Mouse (Mus musculus): Measurements from ENCODE around the gene Nf1.

Nf1 gene

DNA sequence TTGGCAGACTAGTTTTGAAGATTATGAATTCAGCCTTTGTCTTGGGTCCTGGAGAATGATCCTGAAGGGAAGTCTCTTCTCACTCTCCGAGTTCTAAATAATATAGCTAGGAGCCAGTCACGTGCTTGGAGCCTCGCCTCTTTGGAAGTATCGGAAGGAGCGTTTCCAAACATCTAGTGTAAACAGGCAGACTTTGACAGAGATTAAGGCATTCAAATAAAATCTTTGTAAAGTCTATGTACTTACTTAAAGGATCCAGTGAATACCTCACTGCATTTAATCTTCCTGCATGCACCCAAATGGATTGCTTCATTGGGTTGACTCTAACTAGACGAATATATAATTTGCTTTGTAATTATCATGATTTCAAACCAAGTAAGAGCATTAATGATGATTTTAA, 143.9 kb downstream of the Nf1 start:
- DNase-seq = no peak

DNA sequence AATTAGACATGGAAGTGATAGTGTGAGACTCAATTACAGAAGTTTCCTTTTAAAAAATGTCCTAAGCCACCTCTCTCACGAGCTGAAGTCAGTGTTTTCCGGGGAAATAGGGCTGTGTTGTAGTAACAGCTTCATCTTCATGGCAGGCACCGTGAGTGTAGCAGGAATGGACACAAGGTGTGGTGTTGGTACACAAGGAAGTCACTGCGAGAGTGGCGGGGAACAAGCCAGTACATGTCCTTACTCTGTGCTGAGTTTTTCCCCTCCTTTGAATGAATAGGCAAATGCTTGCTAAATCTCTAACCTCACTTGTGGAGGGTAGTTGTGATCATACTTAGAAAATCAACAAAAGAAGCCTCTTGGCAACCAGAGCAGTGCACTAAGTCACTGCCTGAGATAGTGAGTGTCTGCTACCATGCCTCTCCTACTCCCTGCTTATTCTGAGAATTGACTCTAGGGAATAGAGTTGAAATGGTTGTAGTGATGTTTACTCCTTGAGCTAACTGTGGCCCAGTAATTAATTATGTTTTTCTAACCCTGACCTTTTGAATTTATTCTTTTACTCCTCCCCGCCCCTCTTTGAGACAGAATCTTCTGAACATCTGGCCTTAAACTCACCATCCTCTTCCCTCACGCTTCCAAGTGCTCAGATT, 144.5 kb downstream of the Nf1 start:
- no peak for DNase-seq

DNA sequence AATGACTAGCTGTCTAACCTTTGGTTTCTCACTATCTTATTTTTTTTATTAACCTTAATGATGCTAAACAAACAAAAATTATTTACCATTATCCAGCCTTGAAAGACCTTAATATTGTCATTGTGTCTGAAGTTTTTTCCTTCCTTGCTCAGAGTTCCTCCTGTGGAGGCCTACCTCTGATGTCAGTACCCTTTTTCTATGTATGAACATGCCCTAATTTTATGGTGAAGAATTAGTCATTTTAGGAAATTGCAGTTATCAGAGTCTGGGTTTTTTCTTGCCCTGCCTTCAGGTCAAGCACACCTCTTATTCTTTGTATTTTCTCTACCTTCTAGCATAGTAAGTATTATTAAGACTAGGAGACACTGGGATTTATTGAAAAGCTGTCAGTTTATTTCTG, 145.2 kb downstream of the Nf1 start:
- DNase-seq = no peak

DNA sequence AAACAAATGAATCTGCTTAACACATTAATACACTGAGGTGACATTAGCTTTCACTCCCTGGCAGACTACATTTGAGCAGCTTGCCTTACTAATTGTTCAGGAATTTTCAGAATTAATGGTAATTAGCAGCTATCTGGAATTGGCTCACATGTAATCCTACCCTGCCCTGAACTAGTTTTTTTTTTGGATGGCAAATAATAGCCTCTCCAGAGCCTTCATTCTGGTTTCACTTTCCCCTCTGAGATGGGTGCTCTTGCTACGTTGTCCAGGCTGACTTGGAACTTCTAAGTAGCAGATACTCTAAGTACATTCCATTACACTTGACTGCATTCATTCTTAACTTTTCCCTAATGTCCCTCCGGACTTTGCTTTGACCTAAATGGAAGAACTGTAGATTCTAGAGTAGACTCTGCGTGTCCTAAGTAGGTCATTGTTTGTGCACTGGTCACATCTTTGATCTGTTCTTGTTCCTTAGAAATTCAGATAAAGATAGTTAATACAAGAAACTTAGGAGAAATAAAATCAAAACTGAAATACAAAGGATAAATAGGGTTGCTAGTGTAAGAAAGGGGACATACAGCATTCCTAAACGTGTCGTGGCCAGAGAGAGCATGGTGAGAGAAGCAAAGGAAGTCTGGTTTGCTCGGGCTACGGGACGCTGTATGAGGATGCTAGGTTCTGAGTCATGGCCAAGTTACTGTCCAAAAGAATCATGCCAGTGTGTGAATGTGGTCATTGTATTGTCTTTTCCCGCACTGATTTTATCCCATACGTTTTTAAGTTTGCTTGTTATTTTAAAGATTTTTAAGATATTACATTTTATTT, 155.7 kb downstream of the Nf1 start:
- peak; percentile 11 for DNase-seq

DNA sequence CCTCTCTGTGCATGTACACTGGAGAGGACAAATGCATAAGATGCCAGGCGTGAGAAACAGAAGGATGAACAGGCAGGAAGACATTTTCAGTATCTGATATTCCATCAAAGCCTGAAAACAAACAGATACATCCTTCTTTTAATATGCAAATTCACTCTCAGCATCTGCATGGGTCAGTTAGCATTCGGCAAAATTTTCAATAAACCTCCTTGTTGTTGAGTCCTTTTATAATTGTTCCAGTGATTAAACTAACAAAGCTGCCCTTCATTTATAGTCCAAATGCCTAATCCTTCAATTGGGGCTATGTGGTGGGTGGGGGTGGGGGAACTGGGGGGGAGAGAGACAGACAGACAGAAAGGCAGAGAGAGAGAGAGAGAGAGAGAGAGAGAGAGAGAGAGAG, 163.4 kb downstream of the Nf1 start:
- no peak for DNase-seq

DNA sequence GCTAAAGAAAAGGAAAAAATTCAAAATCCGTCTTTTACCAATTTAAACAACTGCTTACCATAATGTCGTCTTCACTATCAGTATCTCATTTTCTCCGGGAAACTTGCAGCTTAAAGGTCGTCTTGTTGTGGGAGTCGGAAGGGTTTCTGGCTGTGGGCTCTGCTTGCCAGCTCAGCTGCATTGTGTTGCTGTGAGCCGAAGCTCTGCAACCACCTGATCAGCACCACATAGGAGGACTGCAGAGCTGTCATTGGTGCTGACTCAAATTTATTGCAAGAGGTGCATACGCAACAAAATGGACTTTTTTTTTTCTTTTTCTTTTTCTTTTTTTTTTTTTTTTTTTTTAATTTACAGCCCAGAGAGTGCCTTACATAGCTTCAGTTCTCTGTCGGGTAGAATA, 164.4 kb downstream of the Nf1 start, which contains the start of gene Omg:
Omg (minus strand) TSS at position 240 of the 400 bp plus-strand sequence.
- peak; percentile 16 for DNase-seq

DNA sequence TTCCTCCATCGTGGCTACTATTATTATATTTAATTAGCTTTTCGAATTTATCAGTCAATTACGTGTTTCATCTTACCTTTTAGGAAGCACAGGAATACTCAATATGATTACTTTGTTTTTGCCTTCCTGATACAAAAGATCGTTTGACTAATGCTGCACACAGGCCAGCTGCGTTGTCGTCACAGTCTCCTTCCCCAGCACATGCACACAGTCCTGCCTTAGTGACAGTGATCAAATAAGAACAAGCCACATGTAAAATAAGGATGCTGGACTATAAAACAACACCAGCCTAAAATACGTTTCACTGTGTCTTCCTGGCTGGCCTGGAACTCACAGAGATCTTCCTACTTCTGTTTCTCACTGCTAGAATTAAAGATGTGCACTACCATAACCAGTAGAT, 165.0 kb downstream of the Nf1 start:
- DNase-seq = no peak

DNA sequence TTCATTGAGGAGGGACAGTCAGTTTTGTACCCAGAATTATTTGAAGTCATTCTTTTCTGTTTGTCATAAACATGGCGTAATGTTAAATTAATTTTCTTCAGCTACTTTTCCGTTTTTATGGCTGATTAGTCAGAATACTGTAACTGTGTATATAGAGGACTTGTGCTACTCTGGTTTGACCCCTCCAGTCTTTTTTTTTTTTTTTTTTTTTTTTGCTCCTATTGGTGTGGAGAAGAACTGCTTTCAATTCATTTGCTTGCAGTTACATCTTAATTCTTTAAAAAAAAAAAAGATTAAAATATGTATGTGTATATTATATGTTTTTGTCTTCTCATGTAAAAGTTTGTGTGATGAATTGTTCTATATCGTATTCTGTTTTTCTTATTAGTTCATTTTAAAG, 172.5 kb downstream of the Nf1 start:
- no peak for DNase-seq

DNA sequence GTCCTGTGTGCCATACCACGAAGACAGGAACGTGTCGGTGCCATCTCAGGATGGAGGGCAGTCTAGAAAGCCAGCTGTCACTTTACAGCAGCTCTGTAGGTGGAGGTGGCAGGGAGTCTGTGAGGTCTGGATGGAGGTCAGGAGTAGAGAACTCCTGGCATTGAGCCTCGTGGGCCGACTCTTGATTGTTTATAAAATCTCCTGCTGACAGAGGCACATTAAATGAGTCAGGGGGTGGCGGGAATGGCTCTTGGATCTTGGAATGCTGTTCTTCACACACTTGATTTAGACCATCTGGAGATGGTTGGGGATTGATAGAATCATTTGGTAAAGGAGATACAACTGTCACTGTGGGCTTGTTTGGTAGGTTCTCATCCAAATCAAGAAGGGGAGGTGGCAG, 175.8 kb downstream of the Nf1 start:
- DNase-seq = no peak

GRCm38 (mm10) chr11:79515798-79516197, 176.3 kb downstream of the Nf1 start:
- DNase-seq = no peak

DNA sequence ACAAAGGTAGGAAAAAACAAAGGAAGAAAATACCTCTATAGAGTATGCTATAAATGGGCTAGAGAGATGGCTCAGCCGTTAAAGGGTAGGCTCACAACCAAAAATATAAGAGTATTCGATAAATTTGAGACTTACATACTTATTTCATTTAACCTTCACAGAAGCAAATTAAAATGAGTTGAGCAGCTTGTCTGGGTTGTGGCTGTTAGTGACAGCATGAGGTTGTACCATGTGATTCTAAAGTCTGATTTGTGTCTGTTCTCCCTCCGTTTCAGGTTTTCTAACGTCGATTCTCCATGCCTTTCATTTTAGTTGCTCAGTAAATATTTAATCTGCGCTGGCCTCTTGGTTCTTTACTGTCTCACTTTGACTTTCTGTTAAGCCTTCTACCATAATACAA, 179.8 kb downstream of the Nf1 start:
- DNase-seq = no peak

DNA sequence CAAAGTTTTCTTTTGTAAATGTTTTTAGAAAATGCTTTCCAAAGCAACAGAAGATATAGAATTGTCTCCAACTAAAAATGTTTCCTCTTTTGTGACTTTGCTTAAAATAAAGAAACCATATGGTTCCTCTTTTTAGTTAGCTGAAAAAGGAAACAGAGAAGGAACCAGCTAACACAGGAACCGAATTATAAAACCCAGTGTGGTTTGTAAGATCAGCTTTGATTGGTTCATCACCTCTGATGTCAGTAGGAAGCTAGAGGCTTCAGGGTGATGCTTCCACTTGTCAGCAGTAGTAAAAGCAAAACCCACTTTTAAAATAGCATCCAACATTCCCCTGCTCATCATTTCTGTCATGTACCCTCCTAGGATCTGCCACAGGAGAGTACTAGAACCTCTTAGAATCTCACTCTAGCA, 180.4 kb downstream of the Nf1 start:
- no peak for DNase-seq

- DNase-seq = no peak
Measured at GRCm38 (mm10) chr11:79520772-79521171, 181.3 kb downstream of the Nf1 start.

DNA sequence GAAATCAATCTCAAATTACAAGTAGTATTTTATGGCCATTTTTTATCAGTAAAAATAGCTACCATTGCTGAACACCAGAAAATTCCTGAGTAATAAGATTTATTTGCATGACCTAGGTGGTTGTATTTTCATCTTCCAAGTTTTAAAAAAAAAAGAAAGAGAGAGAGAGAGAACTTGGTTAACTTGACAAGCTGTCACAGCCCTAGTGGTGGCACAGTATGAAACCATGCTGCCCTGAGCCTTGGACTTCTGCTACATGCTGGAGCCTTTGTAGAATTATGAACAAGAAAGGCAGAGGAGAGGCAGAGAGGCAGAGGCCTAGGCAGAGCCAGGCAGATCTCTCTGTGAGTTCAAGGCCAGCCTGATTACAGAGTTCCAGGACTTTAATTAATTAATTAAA, 182.4 kb downstream of the Nf1 start:
- DNase-seq = no peak

DNA sequence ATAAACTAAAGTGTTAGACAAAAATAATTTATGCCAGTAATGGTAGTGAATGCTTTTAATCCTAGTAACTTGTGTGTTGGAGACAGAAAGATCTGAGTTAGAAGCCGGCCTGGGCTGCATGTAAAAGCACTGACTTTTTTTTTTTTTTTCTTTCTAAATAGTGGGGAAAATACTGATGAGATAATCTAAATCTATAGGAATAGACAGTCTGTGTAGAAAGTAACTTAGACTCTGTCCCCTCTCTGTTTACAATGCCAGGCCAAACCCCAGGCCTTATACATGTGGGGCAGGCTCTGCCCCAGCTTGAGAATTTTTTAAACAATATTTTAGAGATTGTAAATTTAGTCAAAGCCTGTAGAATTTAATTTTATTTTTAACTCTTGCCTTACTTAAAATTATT, 183.5 kb downstream of the Nf1 start:
- no peak for DNase-seq

GRCm38 (mm10) chr11:79523560-79524309, 184.2 kb downstream of the Nf1 start, which contains the start of gene Evi2b:
Gene Evi2b, minus strand, starts transcription at chr11:79523762.
- no peak for DNase-seq

DNA sequence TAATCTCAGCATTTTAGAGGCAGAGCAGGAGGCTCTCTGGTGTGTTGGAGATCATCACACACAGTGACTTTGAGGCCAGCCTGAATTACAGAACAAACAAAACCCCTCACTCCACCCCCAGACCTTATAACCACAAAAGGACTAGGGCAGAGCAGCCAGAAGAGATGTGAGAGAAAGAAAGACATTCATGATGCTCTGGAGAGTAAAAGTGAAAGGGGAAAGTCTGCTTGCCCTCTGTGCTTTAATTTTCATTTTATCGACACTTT, 184.8 kb downstream of the Nf1 start:
- no peak for DNase-seq

DNA sequence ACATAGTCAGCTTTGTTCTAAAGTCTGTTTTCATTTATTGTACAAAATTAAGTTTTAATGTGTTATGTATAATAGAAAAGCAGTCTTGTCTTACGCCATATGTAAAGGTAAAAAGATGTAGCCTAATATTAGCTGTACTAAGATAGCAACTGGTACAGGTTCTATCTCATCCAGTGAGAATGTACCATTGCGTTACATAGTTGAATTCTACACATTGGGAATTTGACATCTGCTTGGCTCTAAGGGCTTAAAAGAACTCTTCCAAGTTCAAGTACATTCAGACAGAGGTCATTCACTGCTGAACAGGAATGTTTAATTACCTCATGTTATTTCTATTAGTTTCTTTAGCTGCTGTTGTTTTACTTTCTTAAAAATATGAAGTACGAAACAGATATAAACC, 187.1 kb downstream of the Nf1 start:
- no peak for DNase-seq

GRCm38 (mm10) chr11:79527015-79527738, 187.7 kb downstream of the Nf1 start:
- no peak for DNase-seq

DNA sequence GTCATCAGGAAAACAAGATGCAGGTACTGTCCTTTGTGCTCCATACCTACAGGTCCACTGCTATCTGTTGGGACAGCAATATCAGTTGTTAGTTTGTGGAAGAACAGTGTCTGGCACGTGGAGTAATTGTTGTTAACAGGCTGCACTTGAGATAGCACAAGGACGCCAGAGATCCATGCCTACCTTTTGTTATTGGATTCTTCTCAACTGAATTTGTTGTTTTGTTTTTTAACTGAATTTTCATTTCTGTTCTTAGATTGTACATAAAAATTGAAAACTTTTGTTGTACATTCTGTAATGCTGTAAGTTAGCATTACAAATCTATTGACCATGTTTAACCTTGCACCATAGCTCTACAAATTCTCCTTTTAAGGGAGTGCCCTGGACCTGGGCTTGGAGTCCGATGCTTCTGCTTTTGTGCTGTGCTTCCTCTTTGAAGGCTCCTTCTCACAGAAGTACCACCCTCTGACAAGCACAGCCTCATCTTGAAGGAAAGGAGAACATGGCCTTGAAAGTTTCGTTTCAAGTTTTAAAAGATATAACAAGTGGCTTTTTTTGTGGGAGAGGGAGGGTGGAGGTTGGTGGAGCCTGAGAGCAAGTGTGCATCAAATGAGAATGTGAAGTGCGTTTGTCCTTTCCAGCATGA, 188.4 kb downstream of the Nf1 start:
- no peak for DNase-seq

- DNase-seq = no peak
Measured at GRCm38 (mm10) chr11:79528601-79529000, 189.1 kb downstream of the Nf1 start.

GRCm38 (mm10) chr11:79529226-79529625, 189.7 kb downstream of the Nf1 start:
- no peak for DNase-seq

DNA sequence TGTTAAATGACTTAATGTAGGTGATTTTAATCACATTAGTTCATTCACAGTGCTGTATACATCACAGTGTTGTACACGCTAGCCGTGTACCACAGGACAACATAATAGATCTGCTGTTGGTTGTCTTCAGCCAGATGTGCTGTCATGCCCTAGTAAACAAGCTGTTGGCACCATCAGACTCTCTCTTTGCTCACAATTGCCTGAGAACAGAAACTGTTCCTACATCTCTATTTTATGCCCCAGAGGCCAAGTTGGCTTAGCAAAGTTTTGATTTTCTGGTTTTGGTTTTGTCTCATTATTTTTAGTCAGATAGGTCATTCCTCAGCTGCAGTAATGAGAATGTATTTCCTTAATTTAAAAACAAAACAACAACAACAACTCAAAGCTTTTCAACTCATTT, 190.2 kb downstream of the Nf1 start:
- DNase-seq = no peak
